12 mouse cellular contexts compared by ENCODE assay signal in genomic region chr16:58703382-58704124, GRCm38 (mm10). TPM values are rescaled to one million over a fixed set of nuclear protein-coding genes. Genes with fewer than 3 reads are reported as not detected.
DNase-seq lines count a peak whose midpoint lies in the region; ATAC-seq lines count a peak whose summit lies in the region.
"Had no signal": no experiment of that assay in that cellular context is flagged by ENCODE, and none has a peak within 500 bp of the region (broad histone marks: within the 10 kb centered on the region; RNA-seq: fewer than 3 reads in every experiment).

No protein-coding gene starts in this region.

- peak; percentile 41 to 52 for DNase-seq in heart, adult 18-20 months
- no peak for DNase-seq in heart, postnatal 25 days (ENCODE audit: low spot score)
- DNase-seq in 416B (ENCODE audit: low read depth), result peak; percentile 35
- no peak for DNase-seq in heart, embryonic 10.5 days (ENCODE audit: low spot score)
- DNase-seq in kidney, postnatal 10 days, result peak; percentile 36
- DNase-seq in midbrain, embryonic 11.5 days (ENCODE audit: low spot score, missing footprints), result no peak

- ATAC-seq in hindbrain, embryonic 12.5 days (ENCODE audit: low FRiP score), result no peak
- ATAC-seq in hindbrain, embryonic 16.5 days, result no peak
- ATAC-seq in midbrain, embryonic 11.5 days (ENCODE audit: low FRiP score), result no peak
- ATAC-seq: midbrain, embryonic 15.5 days had no signal

- H3K36me3 ChIP-seq in heart, embryonic 10.5 days, result no peaks in the 10 kb centered on the region
- no peaks in the 10 kb centered on the region for H3K36me3 ChIP-seq in hindbrain, embryonic 12.5 days
- no peaks in the 10 kb centered on the region for H3K36me3 ChIP-seq in hindbrain, embryonic 16.5 days (ENCODE audit: control insufficient read depth, insufficient read depth, low read length)
- H3K36me3 ChIP-seq in midbrain, embryonic 11.5 days (ENCODE audit: control insufficient read depth, insufficient read depth, low read length), result no peaks in the 10 kb centered on the region
- H3K36me3 ChIP-seq: forebrain, embryonic 10.5 days; midbrain, embryonic 15.5 days had no signal

- no peaks in the 10 kb centered on the region for H3K27me3 ChIP-seq in heart, embryonic 10.5 days (ENCODE audit: insufficient read depth, poor library complexity, severe bottlenecking)
- H3K27me3 ChIP-seq in hindbrain, embryonic 12.5 days, result no peaks in the 10 kb centered on the region
- H3K27me3 ChIP-seq in hindbrain, embryonic 16.5 days (replicated peaks; ENCODE audit: control insufficient read depth, insufficient read depth, low read length), result no peaks in the 10 kb centered on the region
- no peaks in the 10 kb centered on the region for H3K27me3 ChIP-seq in midbrain, embryonic 11.5 days (ENCODE audit: control insufficient read depth, insufficient read depth, low read length)
- H3K27me3 ChIP-seq: midbrain, embryonic 15.5 days had no signal

- intact Hi-C loops in heart, postnatal 25 days (cut with DNase I), result no loop called here

- WGBS in heart, embryonic 10.5 days, result 12% methylated on average over 10 of the region's 10 CpGs
- WGBS in hindbrain, embryonic 12.5 days, result 54% methylated on average over 10 of the region's 10 CpGs
- 52% methylated on average over 10 of the region's 10 CpGs for WGBS in hindbrain, embryonic 16.5 days
- WGBS in midbrain, embryonic 11.5 days, result 61% methylated on average over 10 of the region's 10 CpGs

- peaks cover 20% of the 10 kb centered on the region for H3K4me1 ChIP-seq in heart, embryonic 10.5 days
- H3K4me1 ChIP-seq in hindbrain, embryonic 12.5 days, result no peaks in the 10 kb centered on the region
- no peaks in the 10 kb centered on the region for H3K4me1 ChIP-seq in hindbrain, embryonic 16.5 days (ENCODE audit: control insufficient read depth, insufficient read depth, low read depth, low read length)
- H3K4me1 ChIP-seq in midbrain, embryonic 11.5 days (ENCODE audit: control insufficient read depth, insufficient read depth, low read length), result no peaks in the 10 kb centered on the region
- H3K4me1 ChIP-seq: midbrain, embryonic 15.5 days had no signal

- H3K9me3 ChIP-seq in heart, embryonic 10.5 days, result no peaks in the 10 kb centered on the region
- no peaks in the 10 kb centered on the region for H3K9me3 ChIP-seq in hindbrain, embryonic 12.5 days (replicated peaks)
- H3K9me3 ChIP-seq in hindbrain, embryonic 16.5 days (ENCODE audit: control insufficient read depth, low read length), result no peaks in the 10 kb centered on the region
- H3K9me3 ChIP-seq in midbrain, embryonic 11.5 days (ENCODE audit: control insufficient read depth, low read length), result no peaks in the 10 kb centered on the region
- H3K9me3 ChIP-seq: forebrain, embryonic 10.5 days; midbrain, embryonic 15.5 days had no signal

- no peak overlapping the region for H3K9ac ChIP-seq in hindbrain, embryonic 12.5 days
- no peak overlapping the region for H3K9ac ChIP-seq in hindbrain, embryonic 16.5 days (ENCODE audit: low read depth, low read length)
- no peak overlapping the region for H3K9ac ChIP-seq in midbrain, embryonic 11.5 days (ENCODE audit: low read length)
- H3K9ac ChIP-seq: midbrain, embryonic 15.5 days had no signal

- peak overlapping the region; percentile 78 for H3K27ac ChIP-seq in heart, embryonic 10.5 days
- no peak overlapping the region for H3K27ac ChIP-seq in hindbrain, embryonic 12.5 days
- H3K27ac ChIP-seq in hindbrain, embryonic 16.5 days (ENCODE audit: low read depth, low read length), result no peak overlapping the region
- H3K27ac ChIP-seq in midbrain, embryonic 11.5 days (ENCODE audit: low read depth, low read length), result no peak overlapping the region
- H3K27ac ChIP-seq: forebrain, embryonic 10.5 days; midbrain, embryonic 15.5 days had no signal

- H3K4me3 ChIP-seq in heart, embryonic 10.5 days, result 0 out of 2 replicates have a peak overlapping the region, but pooled peaks have one; percentile 18
- no peak overlapping the region for H3K4me3 ChIP-seq in hindbrain, embryonic 12.5 days
- H3K4me3 ChIP-seq in hindbrain, embryonic 16.5 days (ENCODE audit: low read length), result no peak overlapping the region
- no peak overlapping the region for H3K4me3 ChIP-seq in midbrain, embryonic 11.5 days (ENCODE audit: low read depth, low read length)
- H3K4me3 ChIP-seq: forebrain, embryonic 10.5 days; midbrain, embryonic 15.5 days had no signal

- no peak overlapping the region for H3K4me2 ChIP-seq in hindbrain, embryonic 12.5 days (replicated peaks)
- H3K4me2 ChIP-seq in hindbrain, embryonic 16.5 days (ENCODE audit: low read length), result no peak overlapping the region
- no peak overlapping the region for H3K4me2 ChIP-seq in midbrain, embryonic 11.5 days
- H3K4me2 ChIP-seq: midbrain, embryonic 15.5 days had no signal

RNA-seq across cellular contexts. Expression of gene Gpr15, which starts 15.3 kb away (rescaled TPM):
- total RNA-seq in heart, adult 18-20 months (2021), result not detected
- total RNA-seq in heart, postnatal 25 days (2021), result not detected
- polyA plus RNA-seq in heart, embryonic 10.5 days (2016; fragmentation: Nextera tagmentation; extraction: Ambion mirVana), result not detected in 2 replicates
- polyA plus RNA-seq in hindbrain, embryonic 12.5 days (2016; fragmentation: Nextera tagmentation; extraction: Ambion mirVana), result not detected in 2 replicates
- 0.12 TPM in 1 of 2 replicates, not detected in the other for polyA plus RNA-seq in hindbrain, embryonic 16.5 days (2015; fragmentation: Nextera tagmentation; extraction: Ambion mirVana)
- 0.10 TPM in 1 of 2 replicates, not detected in the other for polyA plus RNA-seq in midbrain, embryonic 11.5 days (2014; fragmentation: Nextera tagmentation; extraction: Ambion mirVana)
- polyA plus RNA-seq: cortical plate, adult 2 months; forebrain, embryonic 10.5 days had no signal

RNA-seq across cellular contexts. Expression of gene Cldnd1, which starts 24.2 kb away (rescaled TPM):
- 10 to 100 TPM; 48.7 to 51.0 TPM for total RNA-seq in heart, adult 18-20 months (2021)
- total RNA-seq in heart, postnatal 25 days (2021), result 10 to 100 TPM; 55.7 to 59.6 TPM
- polyA plus RNA-seq in heart, embryonic 10.5 days (2016; fragmentation: Nextera tagmentation; extraction: Ambion mirVana), result 106 TPM in 2 replicates
- 120 and 133 TPM in 2 replicates for polyA plus RNA-seq in hindbrain, embryonic 12.5 days (2016; fragmentation: Nextera tagmentation; extraction: Ambion mirVana)
- polyA plus RNA-seq in hindbrain, embryonic 16.5 days (2015; fragmentation: Nextera tagmentation; extraction: Ambion mirVana), result 157 and 169 TPM in 2 replicates
- polyA plus RNA-seq in midbrain, embryonic 11.5 days (2014; fragmentation: Nextera tagmentation; extraction: Ambion mirVana), result 125 and 137 TPM in 2 replicates

RNA-seq across cellular contexts. Expression of gene Cpox, which starts 33.5 kb away (rescaled TPM):
- total RNA-seq in heart, adult 18-20 months (2021), result 10 to 100 TPM; 36.5 to 37.9 TPM
- 10 to 100 TPM; 35.3 to 40.8 TPM for total RNA-seq in heart, postnatal 25 days (2021)
- polyA plus RNA-seq in heart, embryonic 10.5 days (2016; fragmentation: Nextera tagmentation; extraction: Ambion mirVana), result 63.5 and 89.9 TPM in 2 replicates
- polyA plus RNA-seq in hindbrain, embryonic 12.5 days (2016; fragmentation: Nextera tagmentation; extraction: Ambion mirVana), result 18.4 and 22.5 TPM in 2 replicates
- 14.5 and 16.3 TPM in 2 replicates for polyA plus RNA-seq in hindbrain, embryonic 16.5 days (2015; fragmentation: Nextera tagmentation; extraction: Ambion mirVana)
- polyA plus RNA-seq in midbrain, embryonic 11.5 days (2014; fragmentation: Nextera tagmentation; extraction: Ambion mirVana), result 16.7 and 17.6 TPM in 2 replicates

RNA-seq across cellular contexts. Expression of gene Olfr172, which starts 59.4 kb away (rescaled TPM):
- total RNA-seq in heart, adult 18-20 months (2021), result not detected
- total RNA-seq in heart, postnatal 25 days (2021), result not detected
- not detected in 2 replicates for polyA plus RNA-seq in heart, embryonic 10.5 days (2016; fragmentation: Nextera tagmentation; extraction: Ambion mirVana)
- not detected in 2 replicates for polyA plus RNA-seq in hindbrain, embryonic 12.5 days (2016; fragmentation: Nextera tagmentation; extraction: Ambion mirVana)
- not detected in 2 replicates for polyA plus RNA-seq in hindbrain, embryonic 16.5 days (2015; fragmentation: Nextera tagmentation; extraction: Ambion mirVana)
- not detected in 2 replicates for polyA plus RNA-seq in midbrain, embryonic 11.5 days (2014; fragmentation: Nextera tagmentation; extraction: Ambion mirVana)
- polyA plus RNA-seq: cortical plate, adult 2 months; forebrain, embryonic 10.5 days; limb, embryonic 14.5 days; midbrain, embryonic 15.5 days had no signal

Comparison
In these comparisons a context has a peak if more than half of its experiments do, and no peak if none do; other contexts are left out.
1. DNase-seq: peak in heart, adult 18-20 months (2 of 2), 416B (single experiment) and kidney, postnatal 10 days (single experiment); none in heart, postnatal 25 days (single experiment), heart, embryonic 10.5 days (single experiment) and midbrain, embryonic 11.5 days (single experiment).